ENCODE assay signal across 14 mouse cellular contexts in the genomic region with DNA sequence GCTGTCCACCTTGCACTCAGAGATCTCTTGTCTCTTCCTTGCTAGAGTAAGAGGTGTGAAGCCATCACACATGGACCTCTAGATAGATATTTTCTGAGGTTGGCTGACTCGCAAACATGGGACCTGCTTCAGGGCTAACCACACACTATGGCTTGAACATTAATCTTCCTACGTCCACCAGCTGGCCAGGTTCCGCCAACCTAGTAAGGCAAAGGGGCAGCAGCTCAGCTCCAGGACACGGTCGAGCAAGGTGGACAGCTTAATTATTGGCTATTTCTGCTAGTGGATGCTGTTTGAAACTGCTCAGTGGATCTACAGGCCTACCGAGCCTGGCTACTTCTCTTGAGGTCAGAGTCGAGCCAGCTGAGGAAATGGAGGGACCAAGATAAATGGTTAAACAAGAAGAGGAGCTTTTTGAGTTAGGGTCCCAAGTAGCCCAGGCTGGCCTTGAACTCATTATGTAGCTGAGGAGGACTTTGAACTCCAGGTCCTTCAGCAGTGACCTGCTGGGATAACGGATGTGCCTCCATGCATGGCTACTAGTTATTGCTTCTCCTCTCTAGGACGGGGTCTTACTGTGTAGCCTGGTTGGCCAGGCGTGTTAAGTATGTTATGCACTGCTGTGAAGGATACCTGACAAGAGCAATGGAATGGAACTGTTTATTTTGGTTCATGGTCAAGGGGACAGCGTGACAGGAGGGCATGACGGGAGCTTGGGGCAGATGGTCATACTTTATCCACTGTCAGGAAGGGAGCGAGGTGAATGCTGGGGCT. TPM values are rescaled to one million over a fixed set of nuclear protein-coding genes. Genes with fewer than 3 reads are reported as not detected.
DNase-seq lines count a peak whose midpoint lies in the region; ATAC-seq and TF ChIP-seq lines count a peak whose summit lies in the region.
"Had no signal": no experiment of that assay in that cellular context is flagged by ENCODE, and none has a peak within 500 bp of the region (broad histone marks: within the 10 kb centered on the region; RNA-seq: fewer than 3 reads in every experiment).

No protein-coding gene starts in this region.

- intact Hi-C loops in gastrocnemius, adult 2 months (cut with DNase I) = no loop called here

- H3K9me3 ChIP-seq in liver, embryonic 12.5 days (replicated peaks) = no peaks in the 10 kb centered on the region
- no peaks in the 10 kb centered on the region for H3K9me3 ChIP-seq in liver, embryonic 11.5 days (ENCODE audit: control insufficient read depth, low read length)
- no peaks in the 10 kb centered on the region for H3K9me3 ChIP-seq in kidney, embryonic 14.5 days (ENCODE audit: control insufficient read depth, low read length)
- H3K9me3 ChIP-seq: forebrain, embryonic 12.5 days; midbrain, embryonic 12.5 days had no signal

- H3K79me2 ChIP-seq in macrophage (ENCODE audit: inconsistent target) = peaks cover 87% of the 10 kb centered on the region

- peak overlapping the region; percentile 81 for H3K27ac ChIP-seq in gastrocnemius, adult 2 months
- peak overlapping the region; percentile 22; the same call in 1 of the 2 replicates for H3K27ac ChIP-seq in liver, embryonic 12.5 days
- H3K27ac ChIP-seq in liver, embryonic 11.5 days (ENCODE audit: low read depth, low read length) = no peak overlapping the region
- peak overlapping the region; percentile 3; the same call in 1 of the 2 replicates for H3K27ac ChIP-seq in kidney, embryonic 14.5 days (ENCODE audit: low read depth, low read length)
- peak overlapping the region; percentile 97 for H3K27ac ChIP-seq in macrophage
- H3K27ac ChIP-seq: hindbrain, embryonic 12.5 days; midbrain, embryonic 12.5 days had no signal

- H3K36me3 ChIP-seq in liver, embryonic 12.5 days = peaks cover 29% of the 10 kb centered on the region
- peaks cover 14% of the 10 kb centered on the region for H3K36me3 ChIP-seq in liver, embryonic 11.5 days (ENCODE audit: control insufficient read depth, insufficient read depth, low read length)
- H3K36me3 ChIP-seq in kidney, embryonic 14.5 days (ENCODE audit: control insufficient read depth, insufficient read depth, low read length) = peaks cover 16% of the 10 kb centered on the region; the same call in 1 of the 2 replicates
- peaks cover 17% of the 10 kb centered on the region; the same call in 1 of the 2 replicates for H3K36me3 ChIP-seq in macrophage (ENCODE audit: inconsistent target)

- DNase-seq in gastrocnemius, adult 2 months = no peak
- no peak for DNase-seq in gastrocnemius, adult 8-10 months (ENCODE audit: low spot score in 2 of 2)
- no peak for DNase-seq in liver, embryonic 11.5 days (ENCODE audit: low spot score)
- no peak for DNase-seq in right cerebral cortex, adult 2 months (ENCODE audit: low spot score in 2 of 2)
- no peak for DNase-seq in layer of hippocampus, adult 9-11 months
- DNase-seq: cerebellum, postnatal 25 days; right cerebral cortex, postnatal 25 days had no signal

- ATAC-seq in liver, embryonic 12.5 days = no peak
- ATAC-seq in liver, embryonic 11.5 days (replicated peaks; ENCODE audit: low FRiP score) = no peak
- peak; percentile 70 for ATAC-seq in kidney, embryonic 14.5 days (ENCODE audit: low FRiP score, low TSS enrichment)
- ATAC-seq: intestine, postnatal 0 days had no signal

- TF ChIP-seq CTCF in gastrocnemius, adult 2 months (IDR thresholded peaks at IDR 0.05) = no peak

- H3K9ac ChIP-seq in liver, embryonic 12.5 days = no peak overlapping the region
- H3K9ac ChIP-seq in liver, embryonic 11.5 days (ENCODE audit: low read depth, low read length) = no peak overlapping the region
- no peak overlapping the region for H3K9ac ChIP-seq in kidney, embryonic 14.5 days (ENCODE audit: low read depth, low read length)
- H3K9ac ChIP-seq: forebrain, embryonic 12.5 days; hindbrain, embryonic 12.5 days; midbrain, embryonic 12.5 days had no signal

- WGBS in liver, embryonic 12.5 days (ENCODE audit: insufficient replicate concordance) = 61% methylated on average over 13 of the region's 13 CpGs
- 71% methylated on average over 13 of the region's 13 CpGs for WGBS in liver, embryonic 11.5 days
- WGBS in kidney, embryonic 14.5 days = 60% methylated on average over 13 of the region's 13 CpGs
- 85% methylated on average over 13 of the region's 13 CpGs for WGBS in macrophage (ENCODE audit: missing documents)

- peaks cover 65% of the 10 kb centered on the region for H3K4me1 ChIP-seq in liver, embryonic 12.5 days
- H3K4me1 ChIP-seq in liver, embryonic 11.5 days (replicated peaks; ENCODE audit: control insufficient read depth, insufficient read depth, low read length) = peaks cover 49% of the 10 kb centered on the region
- peaks cover 25% of the 10 kb centered on the region for H3K4me1 ChIP-seq in kidney, embryonic 14.5 days (ENCODE audit: control insufficient read depth, insufficient read depth, low read length)

- H3K4me3 ChIP-seq in gastrocnemius, adult 2 months = no peak overlapping the region
- H3K4me3 ChIP-seq in liver, embryonic 12.5 days = no peak overlapping the region
- H3K4me3 ChIP-seq in liver, embryonic 11.5 days (ENCODE audit: low read depth, low read length) = no peak overlapping the region
- H3K4me3 ChIP-seq in kidney, embryonic 14.5 days (ENCODE audit: low read length) = no peak overlapping the region
- no peak overlapping the region for H3K4me3 ChIP-seq in macrophage (ENCODE audit: inconsistent target)
- H3K4me3 ChIP-seq: forebrain, embryonic 12.5 days; hindbrain, embryonic 12.5 days; midbrain, embryonic 12.5 days had no signal

- no peak overlapping the region for H3K4me2 ChIP-seq in liver, embryonic 12.5 days
- no peak overlapping the region for H3K4me2 ChIP-seq in liver, embryonic 11.5 days
- no peak overlapping the region for H3K4me2 ChIP-seq in kidney, embryonic 14.5 days (replicated peaks; ENCODE audit: low read depth, low read length)
- H3K4me2 ChIP-seq: forebrain, embryonic 12.5 days; hindbrain, embryonic 12.5 days; midbrain, embryonic 12.5 days had no signal

- no peaks in the 10 kb centered on the region for H3K27me3 ChIP-seq in liver, embryonic 12.5 days (replicated peaks)
- no peaks in the 10 kb centered on the region for H3K27me3 ChIP-seq in liver, embryonic 11.5 days (replicated peaks; ENCODE audit: control insufficient read depth, insufficient read depth, low read length)
- no peaks in the 10 kb centered on the region for H3K27me3 ChIP-seq in kidney, embryonic 14.5 days (ENCODE audit: control insufficient read depth, insufficient read depth, low read length)
- H3K27me3 ChIP-seq: forebrain, embryonic 12.5 days; hindbrain, embryonic 12.5 days; midbrain, embryonic 12.5 days had no signal

RNA-seq across cellular contexts. Expression of a gene that starts 32.5 kb away (rescaled TPM):
- total RNA-seq in gastrocnemius, adult 2 months (2021) = 1 to 10 TPM; 7.6 to 8.3 TPM
- total RNA-seq in gastrocnemius, adult 8-10 months (2022) = 10 to 100 TPM in 1 of 4 experiments, 1 to 10 TPM in 3; 7.9 to 12.3 (median 8.9) TPM
- polyA plus RNA-seq in liver, embryonic 12.5 days (2016; fragmentation: Nextera tagmentation; extraction: Ambion mirVana) = 17.4 and 21.5 TPM in 2 replicates
- 23.2 and 23.7 TPM in 2 replicates for polyA plus RNA-seq in liver, embryonic 11.5 days (2014; fragmentation: Nextera tagmentation; extraction: Ambion mirVana)
- polyA plus RNA-seq in kidney, embryonic 14.5 days (2014; fragmentation: Nextera tagmentation; extraction: Ambion mirVana) = 64.7 and 65.1 TPM in 2 replicates
- 10 to 100 TPM in 21 of 26 experiments, 1 to 10 TPM in 5; 4.8 to 32.9 (median 14.6) TPM for total RNA-seq in macrophage (2018; cell fraction: chromatin; rRNA removed)
- 10 to 100 TPM; 36.8 to 57.4 (median 46.8) TPM for total RNA-seq in macrophage (2018; cell fraction: cytosol; rRNA removed)
- total RNA-seq in macrophage (2018; cell fraction: nucleus; rRNA removed) = 10 to 100 TPM in 24 of 26 experiments, 1 to 10 TPM in 2; 8.5 to 39.3 (median 19.6) TPM
- polyA plus RNA-seq in macrophage (2018) = 34.9 to 76.8 TPM (median 42.6 TPM) in 3 replicates

RNA-seq across cellular contexts. Expression of a gene that starts 41.9 kb away (rescaled TPM):
- total RNA-seq in gastrocnemius, adult 2 months (2021) = 10 to 100 TPM; 31.4 to 32.7 TPM
- 10 to 100 TPM; 32.8 to 36.4 (median 35.9) TPM for total RNA-seq in gastrocnemius, adult 8-10 months (2022)
- polyA plus RNA-seq in liver, embryonic 12.5 days (2016; fragmentation: Nextera tagmentation; extraction: Ambion mirVana) = 34.7 and 36.6 TPM in 2 replicates
- 48.1 and 49.3 TPM in 2 replicates for polyA plus RNA-seq in liver, embryonic 11.5 days (2014; fragmentation: Nextera tagmentation; extraction: Ambion mirVana)
- polyA plus RNA-seq in kidney, embryonic 14.5 days (2014; fragmentation: Nextera tagmentation; extraction: Ambion mirVana) = 51.8 and 64.2 TPM in 2 replicates
- 100 to 1,000 TPM in 25 of 26 experiments, 10 to 100 TPM in 1; 41.6 to 535 (median 288) TPM for total RNA-seq in macrophage (2018; cell fraction: chromatin; rRNA removed)
- total RNA-seq in macrophage (2018; cell fraction: cytosol; rRNA removed) = 100 to 1,000 TPM; 293 to 583 (median 414) TPM
- 100 to 1,000 TPM; 124 to 641 (median 427) TPM for total RNA-seq in macrophage (2018; cell fraction: nucleus; rRNA removed)
- polyA plus RNA-seq in macrophage (2018) = 256 to 2,039 TPM (median 562 TPM) in 3 replicates
